Comparison of ENCODE assay signal across 28 mouse cellular contexts in the genomic region with DNA sequence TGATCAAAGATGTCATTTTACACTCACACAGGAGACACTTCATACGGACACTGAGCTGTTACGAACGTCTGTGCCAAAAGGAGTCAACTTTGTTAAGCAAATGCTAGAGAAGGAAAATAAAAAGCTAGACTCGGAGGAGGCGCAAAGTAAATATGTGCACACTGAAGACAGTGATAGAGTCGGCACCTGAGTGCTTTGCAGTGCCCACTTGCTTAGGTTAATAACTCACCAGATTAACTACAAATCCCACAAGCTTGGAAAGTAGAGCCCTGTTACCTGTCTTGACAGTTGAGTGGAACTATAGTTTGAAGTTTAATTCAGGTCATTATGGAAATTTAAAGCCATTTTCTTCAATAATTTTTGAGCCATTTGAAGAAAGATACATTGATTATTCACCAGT. TPM values are rescaled to one million over a fixed set of nuclear protein-coding genes. Genes with fewer than 3 reads are reported as not detected.
DNase-seq lines count a peak whose midpoint lies in the region; ATAC-seq lines count a peak whose summit lies in the region.
"Had no signal": no experiment of that assay in that cellular context is flagged by ENCODE, and none has a peak within 500 bp of the region (broad histone marks: within the 10 kb centered on the region; RNA-seq: fewer than 3 reads in every experiment).

No protein-coding gene starts in this region.

- H3K9ac ChIP-seq in kidney, embryonic 14.5 days (ENCODE audit: low read depth, low read length): no peak overlapping the region
- H3K9ac ChIP-seq in lung, embryonic 16.5 days (ENCODE audit: low read length): no peak overlapping the region
- no peak overlapping the region for H3K9ac ChIP-seq in kidney, embryonic 16.5 days (replicated peaks; ENCODE audit: low read length)
- H3K9ac ChIP-seq in midbrain, embryonic 14.5 days (replicated peaks; ENCODE audit: low read length): no peak overlapping the region
- H3K9ac ChIP-seq: forebrain, embryonic 13.5 days; heart, embryonic 13.5 days; hindbrain, embryonic 14.5 days; midbrain, embryonic 13.5 days; neural tube, embryonic 15.5 days had no signal

- peaks cover 10% of the 10 kb centered on the region; the same call in 1 of the 2 replicates for H3K36me3 ChIP-seq in kidney, embryonic 14.5 days (ENCODE audit: control insufficient read depth, insufficient read depth, low read length)
- no peaks in the 10 kb centered on the region; the same call in 1 of the 2 replicates for H3K36me3 ChIP-seq in lung, embryonic 16.5 days (ENCODE audit: control insufficient read depth, insufficient read depth, low read length)
- peaks cover 8% of the 10 kb centered on the region; the same call in 1 of the 2 replicates for H3K36me3 ChIP-seq in kidney, embryonic 16.5 days (ENCODE audit: insufficient read depth, low read length)
- H3K36me3 ChIP-seq in midbrain, embryonic 14.5 days (ENCODE audit: control insufficient read depth, insufficient read depth, low read length): peaks cover 6% of the 10 kb centered on the region; the same call in 1 of the 2 replicates
- H3K36me3 ChIP-seq: neural tube, embryonic 15.5 days had no signal

- no peak overlapping the region for H3K4me2 ChIP-seq in kidney, embryonic 14.5 days (replicated peaks; ENCODE audit: low read depth, low read length)
- 0 out of 2 replicates have a peak overlapping the region, but pooled peaks have one; percentile 13 for H3K4me2 ChIP-seq in lung, embryonic 16.5 days (ENCODE audit: low read depth, low read length)
- no peak overlapping the region for H3K4me2 ChIP-seq in kidney, embryonic 16.5 days (replicated peaks; ENCODE audit: low read depth, low read length)
- H3K4me2 ChIP-seq in midbrain, embryonic 14.5 days (ENCODE audit: low read length): no peak overlapping the region
- H3K4me2 ChIP-seq: forebrain, embryonic 13.5 days; heart, embryonic 13.5 days; hindbrain, embryonic 14.5 days; midbrain, embryonic 13.5 days; neural tube, embryonic 15.5 days had no signal

- no peak for ATAC-seq in kidney, embryonic 14.5 days (ENCODE audit: low FRiP score, low TSS enrichment)
- peak; percentile 66 for ATAC-seq in lung, embryonic 16.5 days (ENCODE audit: low read depth)
- ATAC-seq in kidney, embryonic 16.5 days (ENCODE audit: low FRiP score, low TSS enrichment): peak; percentile 79; the same call in 1 of the 2 replicates
- ATAC-seq in midbrain, embryonic 14.5 days (ENCODE audit: low FRiP score, low TSS enrichment): no peak
- ATAC-seq in monocyte, adult 5-6 weeks (replicated peaks; ENCODE audit: insufficient number of reproducible peaks, low FRiP score, low TSS enrichment, poor library complexity, severe bottlenecking): no peak
- ATAC-seq: forebrain, embryonic 13.5 days; inflammation-experienced regulatory T-cells, adult 6 months; midbrain, embryonic 13.5 days; Patski had no signal

- no peaks in the 10 kb centered on the region for H3K4me1 ChIP-seq in kidney, embryonic 14.5 days (ENCODE audit: control insufficient read depth, insufficient read depth, low read length)
- H3K4me1 ChIP-seq in lung, embryonic 16.5 days (replicated peaks; ENCODE audit: control insufficient read depth, insufficient read depth, low read length): 0 out of 2 replicates have a peak, but pooled peaks cover 4% of the 10 kb centered on the region
- H3K4me1 ChIP-seq in kidney, embryonic 16.5 days (ENCODE audit: insufficient read depth, low read length): peaks cover 10% of the 10 kb centered on the region; the same call in 1 of the 2 replicates
- no peaks in the 10 kb centered on the region for H3K4me1 ChIP-seq in midbrain, embryonic 14.5 days (ENCODE audit: control insufficient read depth, insufficient read depth, low read length)
- H3K4me1 ChIP-seq: forebrain, embryonic 13.5 days; heart, embryonic 13.5 days; midbrain, embryonic 13.5 days had no signal

- WGBS in kidney, embryonic 14.5 days: 59% methylated on average over 6 of the region's 6 CpGs
- 47% methylated on average over 6 of the region's 6 CpGs for WGBS in lung, embryonic 16.5 days
- WGBS in kidney, embryonic 16.5 days: 53% methylated on average over 6 of the region's 6 CpGs
- whole genome bisulfite sequencing in midbrain, embryonic 14.5 days: 86% methylated on average over 6 of the region's 6 CpGs

- H3K4me3 ChIP-seq in kidney, embryonic 14.5 days (ENCODE audit: low read length): no peak overlapping the region
- H3K4me3 ChIP-seq in lung, embryonic 16.5 days (ENCODE audit: low read length): no peak overlapping the region
- H3K4me3 ChIP-seq in kidney, embryonic 16.5 days (ENCODE audit: low read length): no peak overlapping the region
- H3K4me3 ChIP-seq in midbrain, embryonic 14.5 days (replicated peaks; ENCODE audit: low read depth, low read length): no peak overlapping the region
- H3K4me3 ChIP-seq: forebrain, embryonic 13.5 days; heart, embryonic 13.5 days; midbrain, embryonic 13.5 days; neural tube, embryonic 15.5 days had no signal

- no peaks in the 10 kb centered on the region for H3K27me3 ChIP-seq in kidney, embryonic 14.5 days (ENCODE audit: control insufficient read depth, insufficient read depth, low read length)
- no peaks in the 10 kb centered on the region for H3K27me3 ChIP-seq in lung, embryonic 16.5 days (ENCODE audit: control insufficient read depth, insufficient read depth, low read depth, low read length)
- no peaks in the 10 kb centered on the region for H3K27me3 ChIP-seq in kidney, embryonic 16.5 days (ENCODE audit: insufficient read depth, low read length)
- H3K27me3 ChIP-seq in midbrain, embryonic 14.5 days (ENCODE audit: control insufficient read depth, insufficient read depth, low read length): no peaks in the 10 kb centered on the region
- H3K27me3 ChIP-seq: forebrain, embryonic 13.5 days; heart, embryonic 13.5 days; midbrain, embryonic 13.5 days; neural tube, embryonic 15.5 days; Patski had no signal

- H3K27ac ChIP-seq in kidney, embryonic 14.5 days (ENCODE audit: low read depth, low read length): no peak overlapping the region
- H3K27ac ChIP-seq in lung, embryonic 16.5 days (ENCODE audit: low read length): no peak overlapping the region
- H3K27ac ChIP-seq in kidney, embryonic 16.5 days (ENCODE audit: low read length): no peak overlapping the region
- no peak overlapping the region for H3K27ac ChIP-seq in midbrain, embryonic 14.5 days (replicated peaks; ENCODE audit: low read depth, low read length)
- H3K27ac ChIP-seq: forebrain, embryonic 13.5 days; heart, embryonic 13.5 days; hindbrain, embryonic 14.5 days; macrophage; midbrain, embryonic 13.5 days; neural tube, embryonic 15.5 days had no signal

- DNase-seq in kidney, adult 8-10 months: peak; percentile 29 to 48
- DNase-seq in lung, postnatal 14 days: no peak
- DNase-seq in midbrain, embryonic 14.5 days: no peak
- DNase-seq: adrenal gland, postnatal 10 days; cerebellum, adult 8-10 months; cerebellum, postnatal 25 days; gastrocnemius, postnatal 10 days; heart, postnatal 10 days; layer of hippocampus, adult 9-11 months; liver; lung, adult 18-20 months; retina, postnatal 1 day; right cerebral cortex, postnatal 14 days; spleen, adult 18-20 months; thymus, adult 18-20 months; thymus, postnatal 25 days had no signal

- H3K9me3 ChIP-seq in kidney, embryonic 14.5 days (ENCODE audit: control insufficient read depth, low read length): no peaks in the 10 kb centered on the region
- H3K9me3 ChIP-seq in lung, embryonic 16.5 days (ENCODE audit: control insufficient read depth, low read length): no peaks in the 10 kb centered on the region
- H3K9me3 ChIP-seq in kidney, embryonic 16.5 days (ENCODE audit: low read length): no peaks in the 10 kb centered on the region
- H3K9me3 ChIP-seq in midbrain, embryonic 14.5 days (ENCODE audit: control insufficient read depth, low read length): no peaks in the 10 kb centered on the region
- H3K9me3 ChIP-seq: forebrain, embryonic 13.5 days; heart, embryonic 13.5 days; midbrain, embryonic 13.5 days; neural tube, embryonic 15.5 days had no signal

RNA-seq across cellular contexts. Expression of gene Pten, which starts 51.4 kb away (rescaled TPM):
- 16.8 and 16.9 TPM in 2 replicates for polyA plus RNA-seq in kidney, embryonic 14.5 days (2014; fragmentation: Nextera tagmentation; extraction: Ambion mirVana)
- polyA plus RNA-seq in lung, embryonic 16.5 days (2015; fragmentation: Nextera tagmentation; extraction: Ambion mirVana): 9.1 and 9.5 TPM in 2 replicates
- 6.5 and 7.8 TPM in 2 replicates for polyA plus RNA-seq in kidney, embryonic 16.5 days (2015; fragmentation: Nextera tagmentation; extraction: Ambion mirVana)
- 22.6 and 29.8 TPM in 2 replicates for polyA plus RNA-seq in midbrain, embryonic 14.5 days (2014; fragmentation: Nextera tagmentation; extraction: Ambion mirVana)
- total RNA-seq in monocyte, adult 5-6 weeks (2017): 179 to 197 TPM (median 196 TPM) in 3 replicates

Comparison
In these comparisons a context has a peak if more than half of its experiments do, and no peak if none do; other contexts are left out.
1. ATAC-seq: peak in lung, embryonic 16.5 days (single experiment) and kidney, embryonic 16.5 days (single experiment); none in kidney, embryonic 14.5 days (single experiment), midbrain, embryonic 14.5 days (single experiment) and monocyte, adult 5-6 weeks (single experiment).
2. DNase-seq: peak in kidney, adult 8-10 months (2 of 2); none in lung, postnatal 14 days (single experiment) and midbrain, embryonic 14.5 days (single experiment).